Mouse (Mus musculus): ENCODE results near the gene Actl6b. TPM values are rescaled to one million over a fixed set of nuclear protein-coding genes. Genes with fewer than 3 reads are reported as not detected.
A peak's percentile ranks its signal among the peaks of the same experiment; 100 is the strongest.

Actl6b gene
- polyA plus RNA-seq, 2 experiments = 0.39 to 1.1 TPM

- peaks cover 21% of the 10 kb centered on the region for H3K36me3 ChIP-seq (ENCODE audit: control insufficient read depth, insufficient read depth, low read length)
- peaks cover 20% of the 10 kb centered on the region for H3K4me1 ChIP-seq (ENCODE audit: control insufficient read depth, insufficient read depth, low read length)
- no peaks in the 10 kb centered on the region for H3K9me3 ChIP-seq (ENCODE audit: control insufficient read depth, low read length)
- H3K4me2 ChIP-seq (replicated peaks; ENCODE audit: low read depth, low read length, severe bottlenecking) = peak overlapping the region; percentile 95
- H3K9ac ChIP-seq (ENCODE audit: low read depth, low read length, severe bottlenecking) = peak overlapping the region; percentile 52
- WGBS = under 1% methylated on average over 22 of the region's 22 CpGs
- peak overlapping the region; percentile 59 for H3K27ac ChIP-seq (replicated peaks; ENCODE audit: low read depth, low read length)
- H3K4me3 ChIP-seq (replicated peaks; ENCODE audit: low read length) = peak overlapping the region; percentile 78
- no peaks in the 10 kb centered on the region for H3K27me3 ChIP-seq (ENCODE audit: control insufficient read depth, insufficient read depth, low read length)
- ATAC-seq (ENCODE audit: low FRiP score, low read depth) = no peak; the same call in 1 of the 2 replicates
- peak; percentile 35 for DNase-seq (ENCODE audit: low spot score)
- TF ChIP-seq POLR2A (IDR thresholded peaks at IDR 0.05; ENCODE audit: borderline replicate concordance, extremely low read depth, insufficient read depth, insufficient read length) = no peak
Observed at GRCm38 (mm10) chr5:137601365-137601729, 48.0 kb downstream of the Actl6b start.

GRCm38 (mm10) chr5:137607860-137608653 is 54.7 kb downstream of the Actl6b start:
- DNase-seq (ENCODE audit: low spot score) (no peak), ATAC-seq (ENCODE audit: low FRiP score, low read depth) (no peak)
- H3K27me3 ChIP-seq (ENCODE audit: control insufficient read depth, insufficient read depth, low read length) = no peaks in the 10 kb centered on the region
- H3K36me3 ChIP-seq (ENCODE audit: control insufficient read depth, insufficient read depth, low read length) = peaks cover 27% of the 10 kb centered on the region
- WGBS = 24% methylated on average over 23 of the region's 26 CpGs
- no peak for TF ChIP-seq POLR2A (IDR thresholded peaks at IDR 0.05; ENCODE audit: borderline replicate concordance, extremely low read depth, insufficient read depth, insufficient read length)
- no peaks in the 10 kb centered on the region for H3K9me3 ChIP-seq (ENCODE audit: control insufficient read depth, low read length)
- H3K27ac ChIP-seq (replicated peaks; ENCODE audit: low read depth, low read length) = no peak overlapping the region
- peaks cover 52% of the 10 kb centered on the region for H3K4me1 ChIP-seq (ENCODE audit: control insufficient read depth, insufficient read depth, low read length)
- H3K4me3 ChIP-seq (replicated peaks; ENCODE audit: low read length) = peak overlapping the region; percentile 24
- H3K4me2 ChIP-seq (replicated peaks; ENCODE audit: low read depth, low read length, severe bottlenecking) = peak overlapping the region; percentile 70
- H3K9ac ChIP-seq (ENCODE audit: low read depth, low read length, severe bottlenecking) = peak overlapping the region; percentile 44

GRCm38 (mm10) chr5:137608654-137609190 is 55.4 kb downstream of the Actl6b start:
- Histone ChIP-seq H3K36me3 (ENCODE audit: control insufficient read depth, insufficient read depth, low read length) (peaks cover 27% of the 10 kb centered on the region), H3K4me3 (replicated peaks; ENCODE audit: low read length) (peak overlapping the region; percentile 24), H3K9ac (ENCODE audit: low read depth, low read length, severe bottlenecking) (peak overlapping the region; percentile 44), H3K9me3 (ENCODE audit: control insufficient read depth, low read length) (no peaks in the 10 kb centered on the region), H3K4me2 (replicated peaks; ENCODE audit: low read depth, low read length, severe bottlenecking) (peak overlapping the region; percentile 70), H3K27me3 (ENCODE audit: control insufficient read depth, insufficient read depth, low read length) (no peaks in the 10 kb centered on the region), H3K27ac (replicated peaks; ENCODE audit: low read depth, low read length) (no peak overlapping the region), H3K4me1 (ENCODE audit: control insufficient read depth, insufficient read depth, low read length) (peaks cover 53% of the 10 kb centered on the region)
- TF ChIP-seq POLR2A (IDR thresholded peaks at IDR 0.05; ENCODE audit: borderline replicate concordance, extremely low read depth, insufficient read depth, insufficient read length) = no peak
- DNase-seq (ENCODE audit: low spot score) (no peak), ATAC-seq (ENCODE audit: low FRiP score, low read depth) (no peak)
- WGBS = 14% methylated on average over 22 of the region's 23 CpGs

- H3K36me3 ChIP-seq (ENCODE audit: control insufficient read depth, insufficient read depth, low read length) = peaks cover 27% of the 10 kb centered on the region
- H3K9me3 ChIP-seq (ENCODE audit: control insufficient read depth, low read length) = no peaks in the 10 kb centered on the region
- peak overlapping the region; percentile 24 for H3K4me3 ChIP-seq (replicated peaks; ENCODE audit: low read length)
- no peak for DNase-seq (ENCODE audit: low spot score)
- TF ChIP-seq POLR2A (IDR thresholded peaks at IDR 0.05; ENCODE audit: borderline replicate concordance, extremely low read depth, insufficient read depth, insufficient read length) = no peak
- no peak overlapping the region for H3K27ac ChIP-seq (replicated peaks; ENCODE audit: low read depth, low read length)
- H3K9ac ChIP-seq (ENCODE audit: low read depth, low read length, severe bottlenecking) = no peak overlapping the region
- peaks cover 52% of the 10 kb centered on the region for H3K4me1 ChIP-seq (ENCODE audit: control insufficient read depth, insufficient read depth, low read length)
- ATAC-seq (ENCODE audit: low FRiP score, low read depth) = no peak
- H3K4me2 ChIP-seq (replicated peaks; ENCODE audit: low read depth, low read length, severe bottlenecking) = peak overlapping the region; percentile 70
- no peaks in the 10 kb centered on the region for H3K27me3 ChIP-seq (ENCODE audit: control insufficient read depth, insufficient read depth, low read length)
- 33% methylated on average over 3 of the region's 3 CpGs for WGBS
Observed at GRCm38 (mm10) chr5:137609292-137609691, 56.0 kb downstream of the Actl6b start.

GRCm38 (mm10) chr5:137610056-137610455 is 56.7 kb downstream of the Actl6b start:
- no peak for ATAC-seq (ENCODE audit: low FRiP score, low read depth)

More at GRCm38 (mm10) chr5:137610056-137610455, 56.7 kb downstream of the Actl6b start:
- Histone ChIP-seq H3K36me3 (ENCODE audit: control insufficient read depth, insufficient read depth, low read length) (peaks cover 24% of the 10 kb centered on the region), H3K4me2 (replicated peaks; ENCODE audit: low read depth, low read length, severe bottlenecking) (peak overlapping the region; percentile 70), H3K9ac (ENCODE audit: low read depth, low read length, severe bottlenecking) (peak overlapping the region; percentile 55), H3K9me3 (ENCODE audit: control insufficient read depth, low read length) (no peaks in the 10 kb centered on the region), H3K27ac (replicated peaks; ENCODE audit: low read depth, low read length) (peak overlapping the region; percentile 95), H3K4me1 (ENCODE audit: control insufficient read depth, insufficient read depth, low read length) (peaks cover 52% of the 10 kb centered on the region), H3K27me3 (ENCODE audit: control insufficient read depth, insufficient read depth, low read length) (no peaks in the 10 kb centered on the region), H3K4me3 (replicated peaks; ENCODE audit: low read length) (peak overlapping the region; percentile 43)
- no peak for DNase-seq (ENCODE audit: low spot score)
- TF ChIP-seq POLR2A (IDR thresholded peaks at IDR 0.05; ENCODE audit: borderline replicate concordance, extremely low read depth, insufficient read depth, insufficient read length) = no peak
- 34% methylated on average over 4 of the region's 4 CpGs for WGBS

Measured in limb, embryonic 14.5 days (tissue).